In genomic region chr10:5256686-5257085, GRCm38 (mm10) we compare ENCODE assay signal across 21 mouse cellular contexts.
"Had no signal": no experiment of that assay in that cellular context is flagged by ENCODE, and none has a peak within 500 bp of the region (broad histone marks: within the 10 kb centered on the region; RNA-seq: fewer than 3 reads in every experiment).

No protein-coding gene starts in this region.

- H3K27ac ChIP-seq: kidney, postnatal 0 days; layer of hippocampus, adult 2 months; limb, embryonic 12.5 days; limb, embryonic 15.5 days; liver, embryonic 14.5 days; macrophage; midbrain, embryonic 12.5 days; midbrain, embryonic 15.5 days; neural tube, embryonic 12.5 days; neural tube, embryonic 15.5 days; stomach, postnatal 0 days had no signal

- H3K36me3 ChIP-seq: midbrain, embryonic 12.5 days; neural tube, embryonic 12.5 days had no signal

- H3K9ac ChIP-seq: limb, embryonic 12.5 days; limb, embryonic 15.5 days; liver, embryonic 14.5 days; liver, postnatal 0 days; lung, embryonic 14.5 days; midbrain, embryonic 12.5 days; midbrain, embryonic 15.5 days; neural tube, embryonic 12.5 days; neural tube, embryonic 15.5 days had no signal

- H3K9me3 ChIP-seq: limb, embryonic 15.5 days; midbrain, embryonic 12.5 days; midbrain, embryonic 15.5 days had no signal

- H3K4me1 ChIP-seq: limb, embryonic 12.5 days; limb, embryonic 15.5 days; midbrain, embryonic 12.5 days; midbrain, embryonic 15.5 days; neural tube, embryonic 12.5 days; neural tube, embryonic 15.5 days had no signal

- DNase-seq: kidney, postnatal 36 days; layer of hippocampus, adult 9-11 months; liver, postnatal 0 days; lung, embryonic 14.5 days; right cerebral cortex, adult 18-20 months; right cerebral cortex, postnatal 14 days; right cerebral cortex, postnatal 4 days; thymus, adult 2 months; thymus, postnatal 14 days; thymus, postnatal 4 days had no signal

- H3K4me3 ChIP-seq: layer of hippocampus, adult 2 months; limb, embryonic 12.5 days; limb, embryonic 15.5 days; midbrain, embryonic 12.5 days; midbrain, embryonic 15.5 days; neural tube, embryonic 12.5 days; neural tube, embryonic 15.5 days had no signal
